Mouse (Mus musculus) hindbrain, postnatal 0 days (tissue): ENCODE measurements at regions not wholly inside any gene's neighbourhood (a gene's known extent, or its start where the extent isn't known, plus 50 kb on each side); places are given as distances from the start of the nearest gene placed in this dataset.

Experiments
- ATAC-seq: fragments of 200-750 bp; cut with Nextera tagmentation; 2 replicates; pipeline ENCODE4 v1.8.0; 2017; ENCODE audit warnings: mild to moderate bottlenecking, moderate TSS enrichment, moderate library complexity
- DNase-seq: peaks from one replicate; pipeline ENCODE4 v3.0.0-alpha.2; 2015; ENCODE audit warnings: low spot score
- H3K27ac ChIP-seq: fragments of 300-500 bp; sonication (generic); 2 replicates; pipeline ENCODE4 v1.5.1; 2014; ENCODE audit warnings: mild to moderate bottlenecking
- H3K27me3 ChIP-seq: fragments of 300-500 bp; sonication (generic); 2 replicates; pipeline ENCODE4 v1.6.1; 2014; ENCODE audit warnings: low read length, mixed read lengths; ENCODE audit not compliant: insufficient read depth
- H3K36me3 ChIP-seq: fragments of 300-500 bp; sonication (generic); 2 replicates; pipeline ENCODE4 v1.6.1; 2014; ENCODE audit warnings: low read length, mixed read lengths; ENCODE audit not compliant: insufficient read depth
- H3K4me1 ChIP-seq: fragments of 300-500 bp; sonication (generic); 2 replicates; pipeline ENCODE4 v1.6.1; 2014; ENCODE audit warnings: antibody characterized with exemption, low read length, mixed read lengths; ENCODE audit not compliant: insufficient read depth
- H3K4me2 ChIP-seq: fragments of 300-500 bp; sonication (generic); 2 replicates; pipeline ENCODE4 v1.6.1; 2014; ENCODE audit warnings: low read depth, mild to moderate bottlenecking, low read length, moderate library complexity, mixed read lengths
- H3K4me3 ChIP-seq: fragments of 300-500 bp; sonication (generic); 2 replicates; pipeline ENCODE4 v1.5.1; 2014; ENCODE audit warnings: low read length
- H3K9ac ChIP-seq: fragments of 300-500 bp; sonication (generic); replicated peaks from 2 replicates; pipeline ENCODE4 v1.6.1; 2014; ENCODE audit warnings: mild to moderate bottlenecking, low read length, moderate library complexity, mixed read lengths
- H3K9me3 ChIP-seq: fragments of 300-500 bp; sonication (generic); 2 replicates; pipeline ENCODE4 v1.6.1; 2016; ENCODE audit warnings: low read length, mixed read lengths
- CTCF ChIP-seq: IDR thresholded peaks from 2 replicates; pipeline ENCODE4 v1.5.1; 2016; ENCODE audit warnings: antibody characterized with exemption, control low read depth, low read depth
- WGBS: fragments of 180-500 bp; shearing (Covaris S2); extraction: QIAGEN DNeasy Blood & Tissue Kit; methylation state at CpG from one replicate; pipeline ENCODE4 v1.1.7; 2014; 5-methylcytosine and 5-hydroxymethylcytosine counted together

DNA sequence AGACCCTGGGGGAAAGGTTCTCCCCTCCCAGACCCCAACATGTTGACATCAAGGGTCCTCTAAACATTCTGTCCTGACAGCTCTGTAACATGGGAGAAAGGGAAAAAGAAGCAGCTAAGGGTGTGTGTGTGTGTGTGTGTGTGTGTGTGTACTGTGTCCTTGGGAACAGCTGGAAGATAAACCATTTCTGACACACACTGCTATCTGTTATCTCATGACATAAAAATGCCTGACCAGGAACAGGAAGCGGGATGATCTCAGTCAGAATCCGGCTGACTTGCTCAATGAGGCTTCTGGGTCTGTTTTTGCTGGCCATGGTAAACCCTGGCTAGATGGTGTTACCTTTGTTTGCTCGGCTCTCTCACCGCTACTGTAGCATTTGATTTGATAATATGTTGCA, 124.8 kb upstream of the Krtap11-1 start:
- ATAC-seq (no peak), DNase-seq (no peak)
- Histone ChIP-seq H3K27me3 (no peaks in the 10 kb centered on the region), H3K9ac (no peak overlapping the region), H3K4me1 (no peaks in the 10 kb centered on the region), H3K36me3 (no peaks in the 10 kb centered on the region), H3K4me3 (no peak overlapping the region), H3K9me3 (no peaks in the 10 kb centered on the region), H3K4me2 (no peak overlapping the region), H3K27ac (no peak overlapping the region)
- no peak for TF ChIP-seq CTCF
- WGBS = 76% methylated on average over 4 of the region's 4 CpGs

GRCm38 (mm10) chr16:89695406-89695805, 124.4 kb upstream of the Krtap11-1 start:
- DNase-seq = no peak
- H3K27ac ChIP-seq = no peak overlapping the region
- no peak overlapping the region for H3K9ac ChIP-seq
- H3K36me3 ChIP-seq = no peaks in the 10 kb centered on the region
- no peaks in the 10 kb centered on the region for H3K9me3 ChIP-seq
- no peak for TF ChIP-seq CTCF
- no peak overlapping the region for H3K4me2 ChIP-seq
- 76% methylated on average over 7 of the region's 7 CpGs for WGBS
- no peak overlapping the region for H3K4me3 ChIP-seq
- no peaks in the 10 kb centered on the region for H3K27me3 ChIP-seq
- no peaks in the 10 kb centered on the region for H3K4me1 ChIP-seq
- ATAC-seq = no peak

GRCm38 (mm10) chr16:89693321-89693720, 122.3 kb upstream of the Krtap11-1 start:
- WGBS = 88% methylated on average over 10 of the region's 10 CpGs
- ATAC-seq (no peak), DNase-seq (no peak)
- no peaks in the 10 kb centered on the region for H3K4me1 ChIP-seq
- no peak overlapping the region for H3K9ac ChIP-seq
- no peaks in the 10 kb centered on the region for H3K36me3 ChIP-seq
- no peak for TF ChIP-seq CTCF
- no peaks in the 10 kb centered on the region for H3K9me3 ChIP-seq
- no peak overlapping the region for H3K27ac ChIP-seq
- H3K4me3 ChIP-seq = no peak overlapping the region
- H3K4me2 ChIP-seq = no peak overlapping the region
- no peaks in the 10 kb centered on the region for H3K27me3 ChIP-seq

DNA sequence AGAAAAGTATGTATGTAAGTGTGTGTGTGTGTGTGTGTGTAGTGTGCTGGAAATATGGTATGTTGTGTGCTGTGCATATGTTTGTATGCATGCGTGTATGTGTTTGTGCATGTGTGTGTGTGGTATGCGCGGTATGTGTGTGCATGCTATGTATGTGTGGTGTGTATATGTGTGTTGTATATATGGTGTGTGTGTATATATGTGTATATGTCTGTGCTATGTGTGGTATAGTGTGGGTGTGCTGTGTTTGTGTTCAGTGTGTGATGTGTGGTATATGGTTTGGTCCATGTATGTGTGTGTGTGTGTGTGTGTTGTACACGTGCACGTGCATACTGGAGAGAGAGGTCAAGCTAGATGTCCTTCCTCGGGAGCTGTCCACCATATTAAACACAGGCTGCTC, 108.5 kb upstream of the Krtap11-1 start:
- H3K4me1 ChIP-seq = no peaks in the 10 kb centered on the region
- H3K36me3 ChIP-seq = no peaks in the 10 kb centered on the region
- DNase-seq (no peak), ATAC-seq (no peak)
- H3K4me2 ChIP-seq = no peak overlapping the region
- H3K27ac ChIP-seq = no peak overlapping the region
- TF ChIP-seq CTCF = no peak
- H3K27me3 ChIP-seq = no peaks in the 10 kb centered on the region
- no peaks in the 10 kb centered on the region for H3K9me3 ChIP-seq
- H3K4me3 ChIP-seq = no peak overlapping the region
- WGBS = 92% methylated on average over 6 of the region's 6 CpGs
- no peak overlapping the region for H3K9ac ChIP-seq

DNA sequence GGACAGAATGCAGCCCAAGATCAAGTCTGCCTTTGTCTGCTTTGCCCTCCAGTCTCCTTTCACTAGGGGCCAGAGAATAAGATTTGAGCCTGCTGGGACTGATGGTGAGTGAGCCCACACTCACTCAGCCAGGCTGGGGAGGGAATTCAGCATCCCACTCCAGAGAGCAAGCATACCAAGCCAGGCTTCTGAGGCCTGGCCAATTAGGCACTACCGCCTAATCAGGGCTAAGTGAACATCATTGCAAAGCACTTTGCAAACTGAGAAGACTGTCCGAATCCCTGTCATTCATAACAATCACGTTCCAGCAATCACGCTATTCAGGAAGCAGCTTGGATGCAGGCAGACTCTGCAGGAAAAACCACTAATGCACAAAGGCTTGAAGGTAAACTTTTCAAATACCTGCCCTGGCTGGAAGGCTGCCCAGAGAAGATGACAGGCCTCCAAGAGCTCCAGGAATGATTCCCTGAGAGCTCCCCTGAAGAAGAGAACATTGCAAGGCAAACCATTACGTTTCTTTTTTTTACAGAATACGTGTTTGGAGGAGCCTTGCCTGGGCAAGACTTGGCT, 107.5 kb upstream of the Krtap11-1 start:
- no peak for TF ChIP-seq CTCF
- H3K27me3 ChIP-seq = no peaks in the 10 kb centered on the region
- H3K27ac ChIP-seq = no peak overlapping the region; the same call in 1 of the 2 replicates
- H3K4me1 ChIP-seq = no peaks in the 10 kb centered on the region
- H3K4me2 ChIP-seq = no peak overlapping the region
- 54% methylated on average over 6 of the region's 6 CpGs for WGBS
- no peaks in the 10 kb centered on the region for H3K36me3 ChIP-seq
- no peak overlapping the region for H3K4me3 ChIP-seq
- ATAC-seq = no peak
- H3K9me3 ChIP-seq = no peaks in the 10 kb centered on the region
- H3K9ac ChIP-seq = no peak overlapping the region
- DNase-seq = no peak

- Histone ChIP-seq H3K9ac (no peak overlapping the region), H3K27me3 (no peaks in the 10 kb centered on the region), H3K4me3 (no peak overlapping the region), H3K27ac (no peak overlapping the region), H3K9me3 (no peaks in the 10 kb centered on the region), H3K4me1 (no peaks in the 10 kb centered on the region), H3K4me2 (no peak overlapping the region), H3K36me3 (no peaks in the 10 kb centered on the region)
- no peak for DNase-seq
- TF ChIP-seq CTCF = no peak
- 43% methylated on average over 13 of the region's 13 CpGs for WGBS
- ATAC-seq = peak; percentile 39; the same call in 1 of the 2 replicates
Observed at GRCm38 (mm10) chr16:89675009-89675785, 104.2 kb upstream of the Krtap11-1 start.
